In the genomic region with DNA sequence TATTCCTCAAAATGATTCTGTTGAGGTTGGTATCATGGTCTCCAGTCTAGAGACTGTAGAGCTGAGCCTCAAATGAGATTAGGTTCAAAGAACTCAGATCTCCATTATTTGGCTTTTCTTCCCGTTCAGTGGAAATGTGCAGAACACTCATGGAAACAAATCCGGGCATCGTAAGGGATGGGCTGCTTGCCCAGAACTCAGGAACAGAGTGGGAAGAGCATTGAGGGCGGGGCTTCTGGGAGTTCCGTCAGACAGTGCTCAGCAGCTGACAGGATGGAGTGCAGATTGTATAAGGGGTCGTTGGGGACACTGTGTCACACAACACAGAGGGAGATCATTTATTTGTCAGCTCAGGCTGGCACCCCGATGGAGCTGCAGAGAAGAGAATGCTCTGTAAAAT, we compare ENCODE assay signal across 17 mouse cellular contexts. TPM values are rescaled to one million over a fixed set of nuclear protein-coding genes. Genes with fewer than 3 reads are reported as not detected.
DNase-seq lines count a peak whose midpoint lies in the region; ATAC-seq and TF ChIP-seq lines count a peak whose summit lies in the region.
"Had no signal": no experiment of that assay in that cellular context is flagged by ENCODE, and none has a peak within 500 bp of the region (broad histone marks: within the 10 kb centered on the region; RNA-seq: fewer than 3 reads in every experiment).

No protein-coding gene starts in this region.

- no peaks in the 10 kb centered on the region for H3K4me1 ChIP-seq in hindbrain, postnatal 0 days (ENCODE audit: insufficient read depth, low read length)
- no peaks in the 10 kb centered on the region for H3K4me1 ChIP-seq in hindbrain, embryonic 13.5 days (replicated peaks)
- H3K4me1 ChIP-seq in midbrain, embryonic 15.5 days = no peaks in the 10 kb centered on the region
- H3K4me1 ChIP-seq: heart, embryonic 13.5 days; liver, embryonic 13.5 days; neural tube, embryonic 15.5 days had no signal

- no peaks in the 10 kb centered on the region for H3K9me3 ChIP-seq in hindbrain, postnatal 0 days (ENCODE audit: low read length)
- no peaks in the 10 kb centered on the region for H3K9me3 ChIP-seq in hindbrain, embryonic 13.5 days
- H3K9me3 ChIP-seq in midbrain, embryonic 15.5 days = no peaks in the 10 kb centered on the region
- H3K9me3 ChIP-seq: heart, embryonic 13.5 days; liver, embryonic 13.5 days; neural tube, embryonic 15.5 days had no signal

- TF ChIP-seq CTCF in hindbrain, postnatal 0 days (IDR thresholded peaks at IDR 0.05; ENCODE audit: low read depth) = no peak

- no peak for ATAC-seq in hindbrain, postnatal 0 days
- no peak for ATAC-seq in hindbrain, embryonic 13.5 days (ENCODE audit: low FRiP score)
- no peak for ATAC-seq in midbrain, embryonic 15.5 days (replicated peaks)
- ATAC-seq: CD4-positive, CD25-positive, alpha-beta regulatory T cell, adult 4 months had no signal

- WGBS in hindbrain, postnatal 0 days = 45% methylated on average over 7 of the region's 7 CpGs
- 75% methylated on average over 7 of the region's 7 CpGs for WGBS in hindbrain, embryonic 13.5 days
- WGBS in midbrain, embryonic 15.5 days = 66% methylated on average over 7 of the region's 7 CpGs

- no peaks in the 10 kb centered on the region for H3K27me3 ChIP-seq in hindbrain, postnatal 0 days (ENCODE audit: insufficient read depth, low read length)
- H3K27me3 ChIP-seq in hindbrain, embryonic 13.5 days = no peaks in the 10 kb centered on the region
- no peaks in the 10 kb centered on the region for H3K27me3 ChIP-seq in midbrain, embryonic 15.5 days (replicated peaks)
- H3K27me3 ChIP-seq: heart, embryonic 13.5 days; liver, embryonic 13.5 days; neural tube, embryonic 15.5 days had no signal

- no peak overlapping the region for H3K4me2 ChIP-seq in hindbrain, postnatal 0 days (ENCODE audit: low read depth, low read length)
- no peak overlapping the region for H3K4me2 ChIP-seq in hindbrain, embryonic 13.5 days
- no peak overlapping the region for H3K4me2 ChIP-seq in midbrain, embryonic 15.5 days
- H3K4me2 ChIP-seq: heart, embryonic 13.5 days; liver, embryonic 13.5 days; neural tube, embryonic 15.5 days had no signal

- no peak overlapping the region for H3K9ac ChIP-seq in hindbrain, postnatal 0 days (replicated peaks; ENCODE audit: low read length)
- no peak overlapping the region for H3K9ac ChIP-seq in hindbrain, embryonic 13.5 days
- no peak overlapping the region for H3K9ac ChIP-seq in midbrain, embryonic 15.5 days
- H3K9ac ChIP-seq: heart, embryonic 13.5 days; liver, embryonic 13.5 days; neural tube, embryonic 15.5 days had no signal

- peak; percentile 12 for DNase-seq in hindbrain, postnatal 0 days (ENCODE audit: low spot score)
- DNase-seq in frontal cortex, postnatal 14 days (ENCODE audit: low spot score in 2 of 2) = peak; percentile 27 to 36
- peak; percentile 54 to 85 for DNase-seq in layer of hippocampus, postnatal 14 days (ENCODE audit: low spot score in 2 of 2)
- peak; percentile 62 for DNase-seq in right cerebral cortex, postnatal 14 days
- no peak for DNase-seq in B cell, adult 2 months
- DNase-seq: gastrocnemius, adult 2 months; kidney, adult 11 months; liver, embryonic 13.5 days; thymus, postnatal 36 days had no signal

- H3K4me3 ChIP-seq in hindbrain, postnatal 0 days (ENCODE audit: low read length) = no peak overlapping the region
- H3K4me3 ChIP-seq in hindbrain, embryonic 13.5 days = no peak overlapping the region
- no peak overlapping the region for H3K4me3 ChIP-seq in midbrain, embryonic 15.5 days
- H3K4me3 ChIP-seq: gastrocnemius, adult 2 months; heart, embryonic 13.5 days; liver, embryonic 13.5 days; neural tube, embryonic 15.5 days had no signal

- H3K27ac ChIP-seq in hindbrain, postnatal 0 days = no peak overlapping the region
- H3K27ac ChIP-seq in hindbrain, embryonic 13.5 days = no peak overlapping the region
- H3K27ac ChIP-seq in midbrain, embryonic 15.5 days = no peak overlapping the region
- H3K27ac ChIP-seq: gastrocnemius, adult 2 months; heart, embryonic 13.5 days; liver, embryonic 13.5 days; neural tube, embryonic 15.5 days had no signal

- no peaks in the 10 kb centered on the region for H3K36me3 ChIP-seq in hindbrain, postnatal 0 days (ENCODE audit: insufficient read depth, low read length)
- no peaks in the 10 kb centered on the region for H3K36me3 ChIP-seq in hindbrain, embryonic 13.5 days
- H3K36me3 ChIP-seq in midbrain, embryonic 15.5 days (replicated peaks) = no peaks in the 10 kb centered on the region
- H3K36me3 ChIP-seq: heart, embryonic 13.5 days; liver, embryonic 13.5 days; neural tube, embryonic 15.5 days had no signal

RNA-seq across cellular contexts. Expression of a gene that starts 22.1 kb away (rescaled TPM):
- total RNA-seq in hindbrain, postnatal 0 days (2014; rRNA removed) = not detected in 2 replicates
- polyA plus RNA-seq in hindbrain, postnatal 0 days (2015; fragmentation: Nextera tagmentation; extraction: Ambion mirVana) = not detected in 2 replicates
- polyA plus RNA-seq in hindbrain, embryonic 13.5 days (2015; fragmentation: Nextera tagmentation; extraction: Ambion mirVana) = not detected in 2 replicates
- total RNA-seq in layer of hippocampus, postnatal 14 days (2021) = not detected
- polyA plus RNA-seq in midbrain, embryonic 15.5 days (2015; fragmentation: Nextera tagmentation; extraction: Ambion mirVana) = not detected in 2 replicates
- total RNA-seq: gastrocnemius, adult 2 months; left cerebral cortex, adult 8-10 months had no signal
- polyA plus RNA-seq: CD4-positive, CD25-positive, alpha-beta regulatory T cell, adult 4 months; heart, embryonic 13.5 days; hindbrain, embryonic 11.5 days; liver, embryonic 13.5 days; neural tube, embryonic 15.5 days; stomach, embryonic 14.5 days had no signal

RNA-seq across cellular contexts. Expression of a gene that starts 37.6 kb away (rescaled TPM):
- 3.8 and 6.0 TPM in 2 replicates for total RNA-seq in hindbrain, postnatal 0 days (2014; rRNA removed)
- polyA plus RNA-seq in hindbrain, postnatal 0 days (2015; fragmentation: Nextera tagmentation; extraction: Ambion mirVana) = 4.2 and 4.8 TPM in 2 replicates
- polyA plus RNA-seq in hindbrain, embryonic 13.5 days (2015; fragmentation: Nextera tagmentation; extraction: Ambion mirVana) = 0.69 and 1.5 TPM in 2 replicates
- total RNA-seq in layer of hippocampus, postnatal 14 days (2021) = 10 to 100 TPM in 1 of 2 experiments, 1 to 10 TPM in 1; 9.5 to 11.1 TPM
- polyA plus RNA-seq in midbrain, embryonic 15.5 days (2015; fragmentation: Nextera tagmentation; extraction: Ambion mirVana) = 0.82 and 0.98 TPM in 2 replicates
- polyA plus RNA-seq: liver, embryonic 13.5 days had no signal

Comparison
In these comparisons a context has a peak if more than half of its experiments do, and no peak if none do; other contexts are left out.
1. DNase-seq: peak in hindbrain, postnatal 0 days (single experiment), frontal cortex, postnatal 14 days (2 of 2), layer of hippocampus, postnatal 14 days (2 of 2) and right cerebral cortex, postnatal 14 days (single experiment); none in B cell, adult 2 months (0 of 2).